Mouse (Mus musculus) stomach, embryonic 16.5 days (tissue): ENCODE results near the gene Paox. TPM values are rescaled to one million over a fixed set of nuclear protein-coding genes. Genes with fewer than 3 reads are reported as not detected.
"Not testable (repeated sequence)": the region's sequence is repeated elsewhere in the genome, so short reads cannot be mapped to it uniquely, and the experiment has no call there.

Experiments used
- ATAC-seq: fragments of 200-750 bp; cut with Nextera tagmentation; 2 replicates; pipeline ENCODE4 v1.8.0; 2017; ENCODE audit warnings: moderate number of reproducible peaks, moderate TSS enrichment; ENCODE audit not compliant: insufficient read depth, low FRiP score
- H3K27ac ChIP-seq: fragments of 300-500 bp; sonication (generic); 2 replicates; pipeline ENCODE4 v1.5.1; 2014; ENCODE audit warnings: low read length
- H3K27me3 ChIP-seq: fragments of 300-500 bp; sonication (generic); 2 replicates; pipeline ENCODE4 v1.6.1; 2014; ENCODE audit warnings: low read length, control low read depth, mixed read lengths; ENCODE audit not compliant: control insufficient read depth, insufficient read depth
- H3K36me3 ChIP-seq: fragments of 300-500 bp; sonication (generic); 2 replicates; pipeline ENCODE4 v1.6.1; 2014; ENCODE audit warnings: low read length; ENCODE audit not compliant: control insufficient read depth, insufficient read depth
- H3K4me1 ChIP-seq: fragments of 300-500 bp; sonication (generic); 2 replicates; pipeline ENCODE4 v1.6.1; 2014; ENCODE audit warnings: low read length, control low read depth, mixed read lengths; ENCODE audit not compliant: control insufficient read depth, insufficient read depth
- H3K4me2 ChIP-seq: fragments of 300-500 bp; sonication (generic); 2 replicates; pipeline ENCODE4 v1.6.1; 2014; ENCODE audit warnings: low read depth, low read length, mixed read lengths
- H3K4me3 ChIP-seq: fragments of 300-500 bp; sonication (generic); replicated peaks from 2 replicates; pipeline ENCODE4 v1.5.1; 2014; ENCODE audit warnings: mild to moderate bottlenecking, low read length
- H3K9ac ChIP-seq: fragments of 300-500 bp; sonication (generic); 2 replicates; pipeline ENCODE4 v1.6.1; 2014; ENCODE audit warnings: low read length
- H3K9me3 ChIP-seq: fragments of 300-500 bp; sonication (generic); replicated peaks from 2 replicates; pipeline ENCODE4 v1.6.1; 2016; ENCODE audit warnings: low read length, control low read depth; ENCODE audit not compliant: control insufficient read depth
- WGBS: fragments of 180-500 bp; shearing (Covaris S2); extraction: QIAGEN DNeasy Blood & Tissue Kit; methylation state at CpG from one replicate; pipeline ENCODE4 v1.1.7; 2014; 5-methylcytosine and 5-hydroxymethylcytosine counted together
- polyA plus RNA-seq: library from polyadenylated mRNA; unstranded; fragments of >200 nt; fragmentation: Nextera tagmentation; extraction: Ambion mirVana; gene quantifications from 2 replicates; pipeline ENCODE4 v1.2.1, GENCODE M21; 2015

The Paox gene
- polyA plus RNA-seq, 1 experiment from 2014 or later: 31.4 TPM

GRCm38 (mm10) chr7:140126934-140127333 is 11.3 kb downstream of the Paox start:
- peak overlapping the region; percentile 63 for H3K27ac ChIP-seq
- no peaks in the 10 kb centered on the region for H3K27me3 ChIP-seq
- 0 out of 2 replicates have a peak, but pooled peaks cover 8% of the 10 kb centered on the region for H3K36me3 ChIP-seq
- peaks cover 5% of the 10 kb centered on the region; the same call in 1 of the 2 replicates for H3K4me1 ChIP-seq
- WGBS: 75% methylated on average over 3 of the region's 3 CpGs
- H3K4me2 ChIP-seq: peak overlapping the region; percentile 45
- no peak for ATAC-seq
- H3K9ac ChIP-seq: peak overlapping the region; percentile 58
- peak overlapping the region; percentile 24 for H3K4me3 ChIP-seq
- H3K9me3 ChIP-seq: no peaks in the 10 kb centered on the region

- Histone ChIP-seq H3K9me3 (no peaks in the 10 kb centered on the region), H3K27ac (no peak overlapping the region), H3K4me3 (no peak overlapping the region), H3K4me1 (peaks cover 5% of the 10 kb centered on the region; the same call in 1 of the 2 replicates), H3K36me3 (0 out of 2 replicates have a peak, but pooled peaks cover 8% of the 10 kb centered on the region), H3K9ac (no peak overlapping the region), H3K4me2 (no peak overlapping the region), H3K27me3 (no peaks in the 10 kb centered on the region)
- no peak for ATAC-seq
- 84% methylated on average over 2 of the region's 2 CpGs for WGBS
These were observed 12.3 kb downstream of the Paox start for GRCm38 (mm10) chr7:140127911-140128310.

- H3K27ac ChIP-seq, H3K4me1 ChIP-seq, H3K27me3 ChIP-seq, H3K4me2 ChIP-seq, H3K4me3 ChIP-seq, H3K9me3 ChIP-seq, ATAC-seq, H3K9ac ChIP-seq: not testable (repeated sequence)
- H3K36me3 ChIP-seq: peaks cover 10% of the 10 kb centered on the region; the same call in 1 of the 2 replicates
- WGBS: 82% methylated on average over 7 of the region's 7 CpGs
These were observed 16.6 kb downstream of the Paox start for GRCm38 (mm10) chr7:140132184-140132583.

- not testable (repeated sequence) for H3K4me1 ChIP-seq, ATAC-seq, H3K9ac ChIP-seq, H3K9me3 ChIP-seq, H3K4me2 ChIP-seq, H3K27ac ChIP-seq, H3K27me3 ChIP-seq, H3K4me3 ChIP-seq
- whole genome bisulfite sequencing: 97% methylated on average over 5 of the region's 7 CpGs
- peaks cover 10% of the 10 kb centered on the region; the same call in 1 of the 2 replicates for H3K36me3 ChIP-seq
These were observed 18.4 kb downstream of the Paox start for GRCm38 (mm10) chr7:140134033-140134432.

GRCm38 (mm10) chr7:140135106-140135770 is 19.6 kb downstream of the Paox start:
- 78% methylated on average over 5 of the region's 5 CpGs for WGBS

GRCm38 (mm10) chr7:140137135-140138020 is 21.8 kb downstream of the Paox start, which contains the start of gene Mtg1:
TSS of gene Mtg1 (plus strand) at chr7:140137564.
- Histone ChIP-seq H3K4me2 (peak within 1 kb of the TSS; percentile 97), H3K9me3 (no peaks in the 10 kb centered on the region), H3K4me1 (peaks cover 5% of the 10 kb centered on the region; the same call in 1 of the 2 replicates), H3K4me3 (peak within 1 kb of the TSS; percentile 93), H3K27me3 (no peaks in the 10 kb centered on the region), H3K36me3 (peaks cover 2% of the 10 kb centered on the region; the same call in 1 of the 2 replicates), H3K9ac (peak within 1 kb of the TSS; percentile 98), H3K27ac (peak within 1 kb of the TSS; percentile 74; the same call in 1 of the 2 replicates)
- 2% methylated on average over 39 of the region's 39 CpGs for WGBS
- ATAC-seq: peak; percentile 97

More at GRCm38 (mm10) chr7:140135106-140135770, 19.6 kb downstream of the Paox start:
- Histone ChIP-seq H3K4me1 (peaks cover 5% of the 10 kb centered on the region; the same call in 1 of the 2 replicates), H3K27me3 (no peaks in the 10 kb centered on the region), H3K4me3 (no peak overlapping the region), H3K27ac (peak overlapping the region; percentile 42; the same call in 1 of the 2 replicates), H3K9me3 (no peaks in the 10 kb centered on the region), H3K36me3 (peaks cover 2% of the 10 kb centered on the region; the same call in 1 of the 2 replicates), H3K9ac (no peak overlapping the region), H3K4me2 (no peak overlapping the region)
- ATAC-seq: no peak

GRCm38 (mm10) chr7:140138021-140138310 is 22.4 kb downstream of the Paox start:
- H3K36me3 ChIP-seq: peaks cover 2% of the 10 kb centered on the region; the same call in 1 of the 2 replicates
- peak overlapping the region; percentile 74; the same call in 1 of the 2 replicates for H3K27ac ChIP-seq
- H3K27me3 ChIP-seq: no peaks in the 10 kb centered on the region
- whole genome bisulfite sequencing: under 1% methylated on average over 8 of the region's 8 CpGs
- H3K4me2 ChIP-seq: peak overlapping the region; percentile 97
- peaks cover 5% of the 10 kb centered on the region; the same call in 1 of the 2 replicates for H3K4me1 ChIP-seq
- H3K9me3 ChIP-seq: no peaks in the 10 kb centered on the region
- ATAC-seq: no peak
- H3K9ac ChIP-seq: peak overlapping the region; percentile 98
- peak overlapping the region; percentile 93 for H3K4me3 ChIP-seq

GRCm38 (mm10) chr7:140141350-140141749 is 25.8 kb downstream of the Paox start:
- H3K4me3 ChIP-seq: no peak overlapping the region
- no peaks in the 10 kb centered on the region for H3K27me3 ChIP-seq
- ATAC-seq: no peak
- WGBS: 4% methylated on average over 14 of the region's 14 CpGs
- H3K4me1 ChIP-seq: peaks cover 5% of the 10 kb centered on the region; the same call in 1 of the 2 replicates
- no peak overlapping the region for H3K27ac ChIP-seq
- H3K4me2 ChIP-seq: no peak overlapping the region
- H3K36me3 ChIP-seq: no peaks in the 10 kb centered on the region
- H3K9me3 ChIP-seq: no peaks in the 10 kb centered on the region
- H3K9ac ChIP-seq: peak overlapping the region; percentile 50

GRCm38 (mm10) chr7:140144550-140144949 is 29.0 kb downstream of the Paox start:
- no peak for ATAC-seq
- H3K27me3 ChIP-seq: no peaks in the 10 kb centered on the region
- no peaks in the 10 kb centered on the region for H3K4me1 ChIP-seq
- WGBS: 81% methylated on average over 4 of the region's 4 CpGs
- no peak overlapping the region for H3K4me3 ChIP-seq
- no peak overlapping the region for H3K27ac ChIP-seq
- H3K4me2 ChIP-seq: no peak overlapping the region
- no peaks in the 10 kb centered on the region for H3K36me3 ChIP-seq
- H3K9me3 ChIP-seq: no peaks in the 10 kb centered on the region
- no peak overlapping the region for H3K9ac ChIP-seq
